Mouse (Mus musculus) midbrain, embryonic 12.5 days (tissue): Measurements from ENCODE around the gene Ndel1. TPM values are rescaled to one million over a fixed set of nuclear protein-coding genes. Genes with fewer than 3 reads are reported as not detected.

Source experiments
- ATAC-seq: fragments of 200-750 bp; cut with Nextera tagmentation; 2 replicates; pipeline ENCODE4 v1.8.0; 2017; ENCODE audit warnings: low read depth, moderate TSS enrichment, moderate library complexity; ENCODE audit not compliant: low FRiP score
- H3K27ac ChIP-seq: fragments of 300-500 bp; sonication (generic); replicated peaks from 2 replicates; pipeline ENCODE4 v1.5.1; 2016; ENCODE audit warnings: mild to moderate bottlenecking
- H3K27me3 ChIP-seq: fragments of 300-500 bp; sonication (generic); 2 replicates; pipeline ENCODE4 v1.6.1; 2016; ENCODE audit warnings: mild to moderate bottlenecking
- H3K36me3 ChIP-seq: fragments of 300-500 bp; sonication (generic); 2 replicates; pipeline ENCODE4 v1.6.1; 2016
- H3K4me1 ChIP-seq: fragments of 300-500 bp; sonication (generic); 2 replicates; pipeline ENCODE4 v1.6.1; 2016
- H3K4me2 ChIP-seq: fragments of 300-500 bp; sonication (generic); replicated peaks from 2 replicates; pipeline ENCODE4 v1.6.1; 2016; ENCODE audit warnings: mild to moderate bottlenecking, moderate library complexity
- H3K4me3 ChIP-seq: fragments of 300-500 bp; sonication (generic); 2 replicates; pipeline ENCODE4 v1.5.1; 2016; ENCODE audit warnings: mild to moderate bottlenecking
- H3K9ac ChIP-seq: fragments of 300-500 bp; sonication (generic); replicated peaks from 2 replicates; pipeline ENCODE4 v1.6.1; 2016; ENCODE audit warnings: mild to moderate bottlenecking, moderate library complexity
- H3K9me3 ChIP-seq: fragments of 300-500 bp; sonication (generic); 2 replicates; pipeline ENCODE4 v1.6.1; 2016; ENCODE audit warnings: mild to moderate bottlenecking
- WGBS: fragments of 180-500 bp; shearing (Covaris S2); methylation state at CpG from one replicate; pipeline ENCODE4 v1.1.7; 2016; 5-methylcytosine and 5-hydroxymethylcytosine counted together
- polyA plus RNA-seq: library from polyadenylated mRNA; unstranded; fragments of >200 nt; fragmentation: Nextera tagmentation; extraction: Ambion mirVana; gene quantifications from 2 replicates; pipeline ENCODE4 v1.2.1, GENCODE M21; 2016

The Ndel1 gene
- polyA plus RNA-seq, 1 experiment from 2014 or later, result 65.3 TPM

- Histone ChIP-seq H3K4me2 (no peak overlapping the region), H3K9ac (no peak overlapping the region), H3K4me1 (0 out of 2 replicates have a peak, but pooled peaks cover 3% of the 10 kb centered on the region), H3K27ac (no peak overlapping the region), H3K9me3 (no peaks in the 10 kb centered on the region), H3K4me3 (no peak overlapping the region), H3K27me3 (no peaks in the 10 kb centered on the region), H3K36me3 (no peaks in the 10 kb centered on the region)
- 80% methylated on average over 5 of the region's 5 CpGs for WGBS
- ATAC-seq, result no peak
Measured at GRCm38 (mm10) chr11:68891823-68892222, 20.2 kb upstream of the Ndel1 start.

DNA sequence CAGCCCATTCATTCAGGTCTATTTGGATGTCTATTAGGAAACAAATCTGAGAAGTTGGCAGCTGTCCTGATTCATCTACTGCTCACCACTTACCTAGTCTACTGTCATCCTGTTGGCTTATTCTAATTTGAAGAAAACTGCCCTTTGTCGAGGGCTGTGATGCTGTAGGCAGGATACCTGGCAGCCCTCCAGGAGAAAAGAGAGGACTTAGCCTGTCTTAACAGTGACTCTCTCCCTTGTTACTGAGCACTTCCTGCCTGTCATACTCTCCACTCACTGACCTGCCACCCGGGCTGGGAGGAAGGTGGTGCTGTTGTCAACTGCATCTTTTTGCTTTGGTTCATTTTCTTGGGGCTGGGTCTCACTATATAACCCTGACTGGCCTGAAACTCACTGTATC is 19.0 kb upstream of the Ndel1 start:
- ATAC-seq, result no peak

DNA sequence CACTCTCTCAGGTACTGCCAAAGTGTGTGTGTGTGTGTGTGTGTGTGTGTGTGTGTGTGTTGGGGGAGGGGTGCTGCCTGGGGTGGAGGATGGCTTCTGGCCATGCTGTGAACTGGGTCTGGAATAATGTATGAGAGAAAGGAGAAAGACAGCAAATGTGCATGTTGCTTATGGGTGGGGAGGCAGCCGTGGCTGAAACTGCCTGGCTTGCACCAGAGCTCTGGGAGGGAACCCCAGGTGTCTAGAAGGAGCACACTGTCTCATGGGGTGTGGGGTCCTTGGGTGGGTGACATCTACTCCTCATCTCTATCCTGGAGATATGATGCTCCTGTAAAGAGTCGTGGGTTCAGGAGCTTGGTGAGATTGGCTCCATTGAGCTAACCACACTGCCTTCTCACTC is 17.0 kb upstream of the Ndel1 start:
- 69% methylated on average over 2 of the region's 2 CpGs for WGBS
- no peak for ATAC-seq
- no peak overlapping the region for H3K27ac ChIP-seq

More for the DNA sequence above, 19.0 kb upstream of the Ndel1 start:
- Histone ChIP-seq H3K4me3 (no peak overlapping the region), H3K9me3 (no peaks in the 10 kb centered on the region), H3K27me3 (no peaks in the 10 kb centered on the region), H3K9ac (no peak overlapping the region), H3K27ac (no peak overlapping the region), H3K4me2 (no peak overlapping the region), H3K36me3 (no peaks in the 10 kb centered on the region), H3K4me1 (0 out of 2 replicates have a peak, but pooled peaks cover 3% of the 10 kb centered on the region)
- WGBS, result 51% methylated on average over 2 of the region's 2 CpGs

GRCm38 (mm10) chr11:68888253-68888652 is 16.6 kb upstream of the Ndel1 start, which contains the start of gene Rnf222:
Gene Rnf222 (plus strand): TSS chr11:68888553.
- no peaks in the 10 kb centered on the region for H3K9me3 ChIP-seq
- WGBS, result 40% methylated on average over 6 of the region's 6 CpGs
- no peak within 1 kb of the TSS for H3K4me3 ChIP-seq
- no peak within 1 kb of the TSS for H3K27ac ChIP-seq
- 0 out of 2 replicates have a peak, but pooled peaks cover 3% of the 10 kb centered on the region for H3K4me1 ChIP-seq
- H3K4me2 ChIP-seq, result no peak within 1 kb of the TSS
- no peaks in the 10 kb centered on the region for H3K36me3 ChIP-seq
- no peak for ATAC-seq
- H3K9ac ChIP-seq, result no peak within 1 kb of the TSS
- H3K27me3 ChIP-seq, result no peaks in the 10 kb centered on the region

More for the DNA sequence above, 17.0 kb upstream of the Ndel1 start:
- Histone ChIP-seq H3K4me3 (no peak overlapping the region), H3K4me2 (no peak overlapping the region), H3K9ac (no peak overlapping the region), H3K9me3 (no peaks in the 10 kb centered on the region), H3K36me3 (no peaks in the 10 kb centered on the region), H3K4me1 (0 out of 2 replicates have a peak, but pooled peaks cover 3% of the 10 kb centered on the region), H3K27me3 (no peaks in the 10 kb centered on the region)

DNA sequence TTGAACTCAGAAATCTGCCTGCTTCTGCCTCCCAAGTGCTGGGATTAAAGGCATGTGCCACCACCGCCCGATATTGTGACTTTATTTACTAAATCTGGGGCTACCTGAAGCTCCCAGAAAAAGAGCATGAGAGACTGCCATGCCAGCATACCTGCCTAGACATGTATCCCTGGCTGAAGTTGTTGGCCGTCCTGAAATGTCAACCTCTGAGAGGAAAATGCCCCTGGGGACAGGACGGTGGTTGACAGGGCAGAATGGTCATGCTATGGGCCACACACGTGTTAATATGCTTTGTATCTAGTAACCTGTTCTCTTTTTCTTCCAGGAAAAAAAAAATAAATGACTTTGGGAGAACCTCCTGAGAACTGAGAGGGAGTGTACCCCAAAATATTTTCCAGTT is 14.4 kb upstream of the Ndel1 start:
- Histone ChIP-seq H3K27ac (no peak overlapping the region), H3K9me3 (no peaks in the 10 kb centered on the region), H3K27me3 (no peaks in the 10 kb centered on the region), H3K36me3 (no peaks in the 10 kb centered on the region), H3K4me2 (no peak overlapping the region), H3K9ac (no peak overlapping the region), H3K4me1 (0 out of 2 replicates have a peak, but pooled peaks cover 3% of the 10 kb centered on the region), H3K4me3 (no peak overlapping the region)
- 83% methylated on average over 5 of the region's 5 CpGs for WGBS
- ATAC-seq, result no peak

DNA sequence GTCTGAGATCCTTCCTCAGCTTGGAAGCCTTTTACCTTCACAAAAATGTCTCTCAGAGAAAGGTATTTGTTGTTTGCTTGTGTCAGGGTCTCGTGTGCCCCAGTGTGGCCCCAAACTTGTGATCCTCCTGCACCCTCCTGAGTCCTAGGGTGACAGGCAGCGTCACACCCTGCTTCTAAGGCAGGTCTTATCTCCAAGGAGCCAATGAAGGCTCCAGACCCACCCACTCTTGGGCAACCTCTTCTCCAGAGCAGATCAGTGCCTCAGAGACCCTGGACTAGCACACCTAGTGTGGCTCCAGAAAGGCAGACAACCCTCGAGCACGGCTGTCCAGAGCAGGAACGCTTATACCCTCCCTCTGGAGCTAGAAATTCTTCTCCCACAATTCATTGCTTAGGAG is 12.7 kb upstream of the Ndel1 start:
- no peak overlapping the region for H3K4me3 ChIP-seq
- no peaks in the 10 kb centered on the region for H3K9me3 ChIP-seq
- 77% methylated on average over 5 of the region's 5 CpGs for WGBS
- ATAC-seq, result no peak
- H3K27ac ChIP-seq, result no peak overlapping the region
- no peak overlapping the region for H3K4me2 ChIP-seq
- 0 out of 2 replicates have a peak, but pooled peaks cover 3% of the 10 kb centered on the region for H3K4me1 ChIP-seq
- H3K36me3 ChIP-seq, result no peaks in the 10 kb centered on the region
- H3K27me3 ChIP-seq, result no peaks in the 10 kb centered on the region
- no peak overlapping the region for H3K9ac ChIP-seq

DNA sequence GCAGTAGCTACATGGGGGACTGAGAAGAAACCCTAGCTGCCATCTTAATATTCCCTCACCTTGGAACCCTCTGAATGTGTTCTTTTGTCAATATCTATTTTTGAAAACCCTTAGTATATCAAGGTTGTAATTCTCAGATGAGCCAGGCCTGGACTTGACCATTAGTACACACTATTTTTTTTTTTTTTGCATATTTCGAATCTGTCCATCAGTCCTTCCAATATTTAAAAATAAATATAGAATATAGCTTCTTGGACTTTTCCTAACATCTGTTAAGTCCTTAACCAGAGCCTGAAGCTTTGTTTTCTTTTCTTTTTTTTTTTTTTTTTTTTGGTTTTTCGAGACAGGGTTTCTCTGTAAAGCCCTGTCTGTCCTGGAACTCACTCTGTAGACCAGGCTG is 12.2 kb upstream of the Ndel1 start:
- Histone ChIP-seq H3K27ac (no peak overlapping the region), H3K4me1 (0 out of 2 replicates have a peak, but pooled peaks cover 3% of the 10 kb centered on the region), H3K9ac (no peak overlapping the region), H3K4me3 (no peak overlapping the region), H3K9me3 (no peaks in the 10 kb centered on the region), H3K27me3 (no peaks in the 10 kb centered on the region), H3K36me3 (no peaks in the 10 kb centered on the region), H3K4me2 (no peak overlapping the region)
- no peak for ATAC-seq
- whole genome bisulfite sequencing, result 72% methylated on average over 2 of the region's 2 CpGs

DNA sequence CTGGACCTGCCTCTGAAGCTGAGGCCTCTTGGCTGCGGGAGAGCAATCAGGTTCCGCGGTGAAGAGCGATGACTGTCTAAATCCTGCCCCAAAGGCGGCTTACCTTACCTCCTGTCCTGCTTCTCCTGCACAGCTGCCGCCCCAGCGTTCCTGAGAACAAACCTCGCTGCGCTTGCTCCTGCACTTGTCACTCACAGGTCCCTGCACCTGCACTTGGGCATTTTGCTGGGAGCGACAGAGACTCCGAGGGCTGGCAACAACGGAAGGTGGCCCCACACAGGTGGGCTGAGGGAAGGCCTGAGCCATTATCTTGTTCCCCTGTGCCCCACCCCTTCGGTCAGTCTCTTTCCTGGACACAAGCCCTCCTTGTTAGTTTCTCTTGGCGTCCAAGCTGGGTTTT is 10.4 kb upstream of the Ndel1 start:
- Histone ChIP-seq H3K4me2 (no peak overlapping the region), H3K27me3 (no peaks in the 10 kb centered on the region), H3K36me3 (no peaks in the 10 kb centered on the region), H3K9ac (no peak overlapping the region), H3K4me1 (no peaks in the 10 kb centered on the region), H3K9me3 (no peaks in the 10 kb centered on the region), H3K27ac (no peak overlapping the region), H3K4me3 (no peak overlapping the region)
- WGBS, result 25% methylated on average over 14 of the region's 14 CpGs
- no peak for ATAC-seq

DNA sequence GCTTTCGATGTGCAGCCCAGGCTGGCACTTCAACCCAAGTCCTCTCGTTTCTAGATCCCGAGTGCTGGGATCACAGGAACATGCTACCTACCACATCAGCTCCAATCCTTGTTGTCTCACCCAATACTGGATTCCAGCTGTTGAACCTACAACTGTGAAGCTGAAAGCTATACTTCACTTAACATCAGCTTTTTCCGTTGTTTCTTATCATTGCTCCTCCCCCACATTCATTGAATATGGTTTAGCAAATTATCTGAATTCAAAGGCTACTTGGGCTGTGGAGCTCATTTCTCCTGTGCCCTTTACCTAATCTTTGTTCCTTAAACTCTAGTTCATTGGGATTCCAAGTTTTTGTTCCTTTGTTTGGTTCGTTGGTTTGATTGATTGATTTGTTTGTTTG is 7.2 kb upstream of the Ndel1 start:
- no peaks in the 10 kb centered on the region for H3K9me3 ChIP-seq
- H3K4me3 ChIP-seq, result no peak overlapping the region
- no peaks in the 10 kb centered on the region for H3K27me3 ChIP-seq
- H3K36me3 ChIP-seq, result no peaks in the 10 kb centered on the region
- no peak overlapping the region for H3K27ac ChIP-seq
- H3K4me1 ChIP-seq, result no peaks in the 10 kb centered on the region
- no peak for ATAC-seq
- H3K9ac ChIP-seq, result no peak overlapping the region
- H3K4me2 ChIP-seq, result no peak overlapping the region
- 85% methylated on average over 5 of the region's 5 CpGs for WGBS

DNA sequence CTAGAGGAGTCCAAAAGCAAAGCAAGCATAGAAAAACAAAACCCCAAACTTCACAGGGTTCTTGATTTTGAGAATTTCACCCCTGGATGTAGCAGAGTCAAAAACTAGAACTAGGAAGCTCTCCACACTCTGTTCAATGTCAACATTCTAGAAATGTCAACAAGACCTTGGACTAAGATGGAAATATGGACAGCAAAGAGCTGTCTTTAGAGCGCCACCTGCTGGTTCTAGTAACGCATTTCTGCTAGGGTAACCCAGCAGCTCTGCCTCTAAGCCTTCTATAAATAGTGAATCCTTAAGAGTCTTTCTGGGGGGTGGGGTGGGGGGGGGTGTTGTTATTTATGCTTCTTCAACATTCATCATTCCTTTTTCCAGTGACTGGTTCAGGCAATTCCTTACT is 3.2 kb upstream of the Ndel1 start:
- Histone ChIP-seq H3K9me3 (no peaks in the 10 kb centered on the region), H3K36me3 (no peaks in the 10 kb centered on the region), H3K27ac (no peak overlapping the region), H3K27me3 (no peaks in the 10 kb centered on the region), H3K9ac (no peak overlapping the region), H3K4me1 (no peaks in the 10 kb centered on the region), H3K4me2 (no peak overlapping the region), H3K4me3 (no peak overlapping the region)
- WGBS, result 0% methylated on average over 2 of the region's 2 CpGs
- ATAC-seq, result no peak

GRCm38 (mm10) chr11:68871277-68871676 is 381 bp downstream of the Ndel1 start:
- Histone ChIP-seq H3K4me1 (no peaks in the 10 kb centered on the region), H3K4me2 (no peak overlapping the region), H3K27me3 (no peaks in the 10 kb centered on the region), H3K9me3 (no peaks in the 10 kb centered on the region), H3K27ac (no peak overlapping the region), H3K4me3 (no peak overlapping the region), H3K36me3 (no peaks in the 10 kb centered on the region), H3K9ac (no peak overlapping the region)
- ATAC-seq, result no peak
- WGBS, result 86% methylated on average over 9 of the region's 9 CpGs

GRCm38 (mm10) chr11:68864544-68865189 is 7.0 kb downstream of the Ndel1 start:
- no peak overlapping the region for H3K9ac ChIP-seq
- ATAC-seq, result no peak
- 0 out of 2 replicates have a peak, but pooled peaks cover 1% of the 10 kb centered on the region for H3K27me3 ChIP-seq
- no peak overlapping the region for H3K4me3 ChIP-seq
- 0 out of 2 replicates have a peak, but pooled peaks cover 3% of the 10 kb centered on the region for H3K4me1 ChIP-seq
- H3K9me3 ChIP-seq, result no peaks in the 10 kb centered on the region
- 69% methylated on average over 9 of the region's 9 CpGs for WGBS
- H3K4me2 ChIP-seq, result no peak overlapping the region
- H3K36me3 ChIP-seq, result no peaks in the 10 kb centered on the region
- H3K27ac ChIP-seq, result no peak overlapping the region
